Mouse (Mus musculus): ENCODE results near the gene Ccdc144b.

Ccdc144b gene

DNA sequence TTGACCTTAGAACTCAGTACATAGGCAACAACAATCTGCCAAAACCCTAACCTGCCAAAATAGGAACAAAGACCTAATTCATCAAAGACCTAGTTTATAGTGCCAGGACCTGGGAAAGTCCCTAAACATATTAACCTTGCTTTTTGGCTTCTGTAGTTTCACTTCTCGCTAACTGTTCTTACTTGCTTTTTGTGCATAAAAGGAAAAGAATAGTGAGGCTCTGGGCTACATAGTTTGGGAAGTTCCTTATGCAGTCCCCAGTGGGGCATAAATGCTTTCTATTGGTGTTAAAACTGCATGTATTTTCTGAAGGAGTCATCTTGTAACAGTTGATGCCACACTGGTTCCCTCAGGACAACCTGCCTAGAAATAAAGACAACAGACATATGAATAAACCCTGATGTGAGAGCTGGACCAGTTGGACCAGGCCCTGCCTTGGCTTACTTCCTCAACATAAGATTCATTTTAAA is 11.3 kb upstream of the Ccdc144b start:
- H3K36me3 ChIP-seq (ENCODE audit: control insufficient read depth, insufficient read depth, low read length, poor library complexity, severe bottlenecking) = no peaks in the 10 kb centered on the region
- DNase-seq (ENCODE audit: low read depth, low spot score) = peak; percentile 82
- no peaks in the 10 kb centered on the region for H3K27me3 ChIP-seq (ENCODE audit: control insufficient read depth, insufficient read depth, low read length, poor library complexity, severe bottlenecking)

DNA sequence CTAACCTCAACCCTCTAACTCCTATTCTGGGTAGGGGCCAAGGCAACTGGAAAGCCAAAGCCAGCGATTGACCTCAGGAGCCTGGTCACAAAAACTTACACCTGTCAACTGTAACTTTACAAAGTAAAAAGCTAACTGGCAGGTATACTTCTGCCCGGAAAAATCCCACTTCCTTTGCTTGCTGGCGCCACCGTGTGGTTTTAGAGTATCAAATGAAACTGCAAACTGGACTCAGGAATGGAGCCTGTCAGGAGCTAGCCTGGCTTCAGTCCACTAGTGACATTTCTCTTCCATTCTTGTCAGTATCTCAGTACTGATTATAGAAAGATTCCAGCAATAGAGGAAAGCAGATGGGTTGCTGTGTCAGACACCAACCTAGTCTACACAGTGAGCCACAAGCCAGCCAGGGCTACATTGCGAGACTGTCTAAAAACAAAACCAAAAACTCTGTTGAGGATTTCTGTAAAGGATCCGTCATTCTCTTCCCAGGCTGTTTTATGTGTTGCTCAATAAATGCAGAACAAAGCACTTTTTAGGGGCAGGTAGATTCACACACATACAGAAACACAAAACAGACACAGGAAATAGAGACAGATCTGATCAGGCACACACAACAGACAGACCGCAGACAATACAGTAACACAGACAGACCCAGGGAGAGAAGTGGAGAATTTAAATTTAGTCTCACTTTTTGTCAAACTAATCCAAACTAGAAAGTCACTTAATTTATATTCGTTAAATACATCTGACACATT is 6.9 kb upstream of the Ccdc144b start:
- peak; percentile 74 for DNase-seq (ENCODE audit: low read depth, low spot score)
- H3K27me3 ChIP-seq (ENCODE audit: control insufficient read depth, insufficient read depth, low read length, poor library complexity, severe bottlenecking) = no peaks in the 10 kb centered on the region
- no peaks in the 10 kb centered on the region for H3K36me3 ChIP-seq (ENCODE audit: control insufficient read depth, insufficient read depth, low read length, poor library complexity, severe bottlenecking)

- H3K36me3 ChIP-seq (ENCODE audit: control insufficient read depth, insufficient read depth, low read length, poor library complexity, severe bottlenecking) = no peaks in the 10 kb centered on the region
- H3K27me3 ChIP-seq (ENCODE audit: control insufficient read depth, insufficient read depth, low read length, poor library complexity, severe bottlenecking) = no peaks in the 10 kb centered on the region
- DNase-seq (ENCODE audit: low read depth, low spot score) = no peak
Observed at GRCm38 (mm10) chr3:36049106-36049505, 4.2 kb downstream of the Ccdc144b start.

DNA sequence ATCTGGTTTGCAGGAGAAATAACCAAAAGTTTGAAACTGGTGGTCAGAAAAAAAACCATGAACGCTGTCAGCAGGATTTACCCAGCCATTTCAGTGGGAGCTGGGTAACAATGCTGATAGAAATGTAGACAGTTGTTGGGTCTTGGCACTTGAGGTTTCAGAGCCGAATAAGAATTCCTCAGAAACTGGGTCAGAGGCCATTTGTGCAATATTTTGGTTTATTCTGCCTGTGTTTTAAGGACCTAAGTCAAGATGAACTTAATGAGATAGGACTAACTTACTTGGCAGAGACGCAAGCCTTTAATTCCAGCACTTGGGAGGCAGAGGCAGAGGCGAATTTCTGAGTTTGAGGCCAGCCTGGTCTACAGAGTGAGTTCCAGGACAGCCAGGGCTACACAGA is 8.3 kb downstream of the Ccdc144b start:
- DNase-seq (ENCODE audit: low read depth, low spot score) = no peak
- H3K27me3 ChIP-seq (ENCODE audit: control insufficient read depth, insufficient read depth, low read length, poor library complexity, severe bottlenecking) = no peaks in the 10 kb centered on the region
- no peaks in the 10 kb centered on the region for H3K36me3 ChIP-seq (ENCODE audit: control insufficient read depth, insufficient read depth, low read length, poor library complexity, severe bottlenecking)

DNA sequence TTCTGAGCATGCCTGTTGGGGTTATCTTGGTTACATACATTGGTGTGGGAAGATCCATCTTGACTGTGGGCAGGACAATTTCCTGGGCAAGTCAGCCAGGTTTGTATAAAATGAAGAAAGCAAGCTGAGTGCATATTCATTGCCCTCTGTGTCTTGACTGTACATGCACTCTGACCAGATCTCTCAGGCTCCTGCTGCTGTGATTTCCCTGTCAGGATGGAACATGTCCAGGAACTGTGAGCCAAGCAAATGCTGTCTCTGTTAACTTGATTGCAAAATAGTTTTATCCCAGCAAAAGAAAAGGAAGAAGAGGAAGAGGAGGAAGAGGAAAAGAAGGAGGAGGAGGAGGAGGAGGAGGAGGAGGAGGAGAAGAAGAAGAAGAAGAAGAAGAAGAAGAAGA is 8.8 kb downstream of the Ccdc144b start:
- Histone ChIP-seq H3K36me3 (ENCODE audit: control insufficient read depth, insufficient read depth, low read length, poor library complexity, severe bottlenecking) (no peaks in the 10 kb centered on the region), H3K27me3 (ENCODE audit: control insufficient read depth, insufficient read depth, low read length, poor library complexity, severe bottlenecking) (no peaks in the 10 kb centered on the region)
- no peak for DNase-seq (ENCODE audit: low read depth, low spot score)

DNA sequence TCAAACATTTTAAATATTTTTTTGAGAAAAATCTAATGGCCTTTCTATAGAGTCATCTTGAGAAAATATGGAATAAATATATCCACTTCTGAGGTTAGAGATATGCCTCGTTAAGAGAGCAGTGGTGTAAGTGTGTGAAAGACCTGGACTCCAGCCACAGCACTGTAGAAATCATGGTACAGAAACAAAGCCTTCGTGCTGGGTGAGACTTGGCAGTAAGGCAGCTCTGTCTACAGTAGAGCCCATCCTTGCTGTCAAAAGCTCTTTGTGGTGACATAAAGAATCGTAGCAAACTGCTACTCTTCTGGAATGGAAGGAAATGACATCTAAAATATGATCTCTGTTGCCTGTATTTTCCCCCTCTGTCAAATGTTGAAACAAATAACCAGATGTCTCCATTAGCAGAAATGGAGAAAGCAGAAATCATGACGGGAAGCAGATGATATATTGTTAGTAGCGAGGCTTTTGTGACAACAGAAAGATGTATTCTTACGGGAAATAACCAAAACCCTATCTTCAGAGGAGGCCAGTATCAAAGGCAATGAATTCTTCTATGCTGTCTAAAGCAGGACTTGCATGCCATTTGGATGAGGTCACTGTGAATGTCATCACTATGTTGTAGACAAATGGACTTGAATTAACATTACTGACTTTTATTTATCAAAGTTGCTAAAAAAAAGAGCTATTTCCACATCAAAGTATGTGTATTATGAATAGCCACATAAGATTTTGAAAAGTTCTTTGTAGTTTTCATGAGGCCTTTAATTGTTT is 21.4 kb downstream of the Ccdc144b start:
- no peaks in the 10 kb centered on the region for H3K36me3 ChIP-seq (ENCODE audit: control insufficient read depth, insufficient read depth, low read length, poor library complexity, severe bottlenecking)
- no peak for DNase-seq (ENCODE audit: low read depth, low spot score)
- H3K27me3 ChIP-seq (ENCODE audit: control insufficient read depth, insufficient read depth, low read length, poor library complexity, severe bottlenecking) = no peaks in the 10 kb centered on the region

GRCm38 (mm10) chr3:36029993-36030392 is 23.4 kb downstream of the Ccdc144b start:
- no peaks in the 10 kb centered on the region for H3K27me3 ChIP-seq (ENCODE audit: control insufficient read depth, insufficient read depth, low read length, poor library complexity, severe bottlenecking)
- no peak for DNase-seq (ENCODE audit: low read depth, low spot score)
- H3K36me3 ChIP-seq (ENCODE audit: control insufficient read depth, insufficient read depth, low read length, poor library complexity, severe bottlenecking) = no peaks in the 10 kb centered on the region

DNA sequence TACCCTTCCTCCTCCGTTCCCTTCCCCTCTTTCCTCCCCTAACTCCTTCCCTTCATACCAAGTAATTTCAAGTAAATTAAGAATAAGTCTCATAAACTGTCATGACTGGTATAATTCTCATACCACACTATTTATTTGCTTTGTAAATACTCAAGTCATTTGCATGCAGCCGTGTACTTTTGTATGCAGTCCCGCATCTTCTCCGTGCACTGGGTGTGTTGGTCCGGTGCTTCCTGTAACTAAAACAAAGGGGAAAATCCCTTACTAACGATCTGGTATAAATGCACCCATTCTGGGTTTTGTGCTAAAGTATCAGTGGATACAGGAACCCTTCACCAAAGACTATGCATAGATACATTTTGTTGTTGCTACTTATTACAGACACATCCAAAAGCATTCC is 27.6 kb downstream of the Ccdc144b start:
- DNase-seq (ENCODE audit: low read depth, low spot score) = no peak
- H3K27me3 ChIP-seq (ENCODE audit: control insufficient read depth, insufficient read depth, low read length, poor library complexity, severe bottlenecking) = no peaks in the 10 kb centered on the region
- H3K36me3 ChIP-seq (ENCODE audit: control insufficient read depth, insufficient read depth, low read length, poor library complexity, severe bottlenecking) = no peaks in the 10 kb centered on the region

DNA sequence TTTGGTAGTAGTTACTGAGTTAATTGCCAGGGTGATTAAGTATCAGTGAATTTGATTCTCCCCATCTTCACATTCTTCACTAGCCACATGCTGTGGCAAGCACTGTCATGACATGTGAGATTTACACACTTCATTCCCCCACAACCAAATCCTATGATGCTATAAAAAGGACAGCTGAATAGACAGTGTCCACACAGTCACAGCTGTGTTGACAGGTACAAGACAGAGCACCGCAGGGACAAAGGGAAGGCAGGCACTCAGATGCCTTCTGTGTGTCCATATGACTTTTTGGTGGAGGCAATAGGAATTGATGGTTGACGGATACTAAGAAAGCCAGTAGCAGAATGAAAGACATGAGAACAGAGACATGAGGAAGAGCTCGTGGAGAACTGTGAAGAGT is 42.1 kb downstream of the Ccdc144b start:
- Histone ChIP-seq H3K27me3 (ENCODE audit: control insufficient read depth, insufficient read depth, low read length, poor library complexity, severe bottlenecking) (no peaks in the 10 kb centered on the region), H3K36me3 (ENCODE audit: control insufficient read depth, insufficient read depth, low read length, poor library complexity, severe bottlenecking) (no peaks in the 10 kb centered on the region)
- no peak for DNase-seq (ENCODE audit: low read depth, low spot score)

DNA sequence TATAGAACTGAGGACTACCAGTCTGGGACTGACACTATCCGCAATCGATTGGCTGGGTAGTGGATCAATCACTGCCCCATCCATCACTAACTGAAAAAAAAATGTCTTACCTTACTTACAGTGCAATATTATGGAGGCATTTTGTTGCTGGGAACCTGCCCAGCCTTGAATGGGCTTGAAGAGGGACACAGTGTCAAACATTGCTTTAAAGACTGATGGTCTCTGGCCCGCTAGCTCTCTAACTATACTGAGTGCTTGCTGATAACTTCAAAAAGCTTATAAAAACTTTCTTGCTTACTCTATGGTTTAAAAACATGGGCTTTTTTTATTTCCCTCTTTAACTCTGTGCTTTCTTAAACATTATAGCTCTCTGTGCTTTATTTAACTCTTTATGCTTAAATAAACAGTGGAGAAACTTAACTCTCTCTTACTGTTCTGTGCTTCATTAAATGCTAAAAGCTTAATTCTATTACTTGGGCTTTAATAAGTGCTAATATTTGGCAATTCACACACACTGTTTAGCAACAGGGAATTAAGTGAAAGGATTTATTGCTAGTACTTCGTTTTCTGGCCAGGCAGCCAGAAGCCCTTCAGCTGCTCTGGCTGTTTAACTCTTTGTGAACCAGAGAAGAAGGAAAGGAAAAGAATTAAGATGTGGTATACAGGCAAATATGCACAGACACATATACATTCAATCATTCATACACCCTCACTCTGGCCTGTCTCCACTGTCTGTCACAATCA is 44.8 kb downstream of the Ccdc144b start:
- no peak for DNase-seq (ENCODE audit: low read depth, low spot score)
- Histone ChIP-seq H3K27me3 (ENCODE audit: control insufficient read depth, insufficient read depth, low read length, poor library complexity, severe bottlenecking) (no peaks in the 10 kb centered on the region), H3K36me3 (ENCODE audit: control insufficient read depth, insufficient read depth, low read length, poor library complexity, severe bottlenecking) (no peaks in the 10 kb centered on the region)

DNA sequence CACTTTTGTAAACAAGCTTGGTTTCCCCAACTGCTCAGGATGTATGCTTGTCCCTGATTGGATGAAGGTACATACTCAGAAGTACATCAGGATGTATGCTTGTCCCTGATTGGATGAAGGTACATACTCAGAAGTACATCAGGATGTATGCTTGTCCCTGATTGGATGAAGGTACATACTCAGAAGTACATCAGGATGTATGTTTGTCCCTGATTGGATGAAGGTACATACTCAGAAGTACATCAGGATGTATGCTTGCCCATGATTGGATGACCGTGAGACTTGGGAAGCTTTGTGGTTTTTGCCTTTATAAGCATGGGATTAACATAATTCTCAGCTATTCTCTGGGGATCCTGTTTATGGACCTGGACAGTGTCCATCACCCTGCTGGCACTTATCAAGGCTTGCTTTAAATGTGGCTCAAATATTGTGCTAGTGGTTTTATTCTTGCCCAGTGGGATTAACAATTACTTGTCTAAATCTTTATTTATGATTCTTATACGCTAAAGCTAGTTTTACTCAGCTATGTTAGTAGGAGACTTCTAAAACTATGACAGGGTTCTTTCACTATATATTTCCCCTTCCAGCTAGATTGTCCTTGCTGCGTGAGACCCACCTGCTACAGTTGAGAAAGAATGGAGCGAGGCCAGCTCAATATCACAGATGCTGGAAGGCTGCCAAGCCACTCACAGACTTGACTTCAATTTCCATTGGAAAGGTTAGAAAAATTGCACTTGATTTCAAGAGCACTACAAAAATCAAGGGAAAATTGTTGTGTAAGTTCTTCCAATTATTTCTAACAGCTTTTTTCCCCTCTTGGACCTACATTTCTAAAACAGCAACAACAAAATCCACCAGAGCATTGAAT is 49.1 kb downstream of the Ccdc144b start:
- Histone ChIP-seq H3K27me3 (ENCODE audit: control insufficient read depth, insufficient read depth, low read length, poor library complexity, severe bottlenecking) (no peaks in the 10 kb centered on the region), H3K36me3 (ENCODE audit: control insufficient read depth, insufficient read depth, low read length, poor library complexity, severe bottlenecking) (no peaks in the 10 kb centered on the region)
- peak; percentile 12 for DNase-seq (ENCODE audit: low read depth, low spot score)

DNA sequence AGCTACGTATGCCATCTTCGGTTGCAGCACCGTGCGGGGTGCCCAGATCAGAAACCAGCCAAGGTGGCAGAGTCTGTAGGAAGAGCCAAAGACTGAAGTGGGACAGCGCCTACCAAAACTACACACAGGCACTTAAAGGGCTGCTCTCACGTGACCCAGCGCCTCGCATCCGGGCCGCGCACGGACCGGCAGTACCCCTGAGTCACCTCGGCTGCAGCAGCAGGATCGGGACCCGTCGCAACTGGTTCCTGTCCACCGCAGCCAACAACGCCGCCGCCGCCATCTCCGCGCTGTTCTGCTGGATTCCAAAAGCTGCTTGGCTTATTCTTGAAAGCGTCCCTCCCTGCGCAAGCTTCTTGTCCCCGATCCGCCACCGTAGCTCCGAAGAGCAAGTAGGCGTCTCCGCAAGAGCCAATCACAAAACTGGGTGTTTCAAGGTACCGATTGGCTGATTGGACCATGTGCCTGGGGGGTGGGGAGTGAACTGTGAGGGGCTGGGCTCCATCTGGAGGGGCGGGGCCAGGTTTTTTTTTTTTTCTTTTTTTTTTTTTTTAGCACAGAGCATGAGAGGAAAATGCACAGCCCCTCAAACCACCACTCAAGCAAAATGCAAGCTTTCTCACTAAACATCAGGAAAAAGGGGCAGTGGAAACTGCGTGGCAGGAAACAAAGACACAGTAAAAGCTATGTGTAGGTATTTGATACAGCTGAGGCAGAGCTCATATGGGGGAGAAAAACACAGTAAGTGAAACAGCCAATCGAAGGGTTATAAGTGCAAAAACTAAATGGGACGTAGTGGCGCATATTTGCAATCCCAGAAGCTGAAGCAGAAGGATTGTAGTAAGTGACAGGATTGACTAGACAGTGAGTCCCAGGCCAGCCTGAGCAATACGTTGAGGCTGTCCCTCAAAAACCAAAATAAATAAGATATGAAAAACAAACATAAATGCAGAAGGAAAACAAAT is 52.8 kb downstream of the Ccdc144b start, which contains the start of gene Mccc1:
TSS of gene Mccc1 (minus strand) at position 404 of the 965 bp plus-strand sequence.
- Histone ChIP-seq H3K36me3 (ENCODE audit: control insufficient read depth, insufficient read depth, low read length, poor library complexity, severe bottlenecking) (no peaks in the 10 kb centered on the region; the same call in none of the 2 replicates), H3K27me3 (ENCODE audit: control insufficient read depth, insufficient read depth, low read length, poor library complexity, severe bottlenecking) (no peaks in the 10 kb centered on the region)
- peak; percentile 96 for DNase-seq (ENCODE audit: low read depth, low spot score)

Measured in splenic B cell, adult 2 months (primary cell).